Mouse (Mus musculus) liver, embryonic 14 days (tissue): ENCODE results near the gene Smad5. TPM values are rescaled to one million over a fixed set of nuclear protein-coding genes. Genes with fewer than 3 reads are reported as not detected.

Experiments used
- polyA plus RNA-seq: library from polyadenylated mRNA; depleted of rRNA; stranded (reverse); fragments of >200 nt; gene quantifications from 2 replicates; pipeline ENCODE4 v1.2.3, GENCODE M21; 2012; rRNA removed

The Smad5 gene
- 5.2 and 5.7 TPM in 2 replicates for polyA plus RNA-seq

DNA sequence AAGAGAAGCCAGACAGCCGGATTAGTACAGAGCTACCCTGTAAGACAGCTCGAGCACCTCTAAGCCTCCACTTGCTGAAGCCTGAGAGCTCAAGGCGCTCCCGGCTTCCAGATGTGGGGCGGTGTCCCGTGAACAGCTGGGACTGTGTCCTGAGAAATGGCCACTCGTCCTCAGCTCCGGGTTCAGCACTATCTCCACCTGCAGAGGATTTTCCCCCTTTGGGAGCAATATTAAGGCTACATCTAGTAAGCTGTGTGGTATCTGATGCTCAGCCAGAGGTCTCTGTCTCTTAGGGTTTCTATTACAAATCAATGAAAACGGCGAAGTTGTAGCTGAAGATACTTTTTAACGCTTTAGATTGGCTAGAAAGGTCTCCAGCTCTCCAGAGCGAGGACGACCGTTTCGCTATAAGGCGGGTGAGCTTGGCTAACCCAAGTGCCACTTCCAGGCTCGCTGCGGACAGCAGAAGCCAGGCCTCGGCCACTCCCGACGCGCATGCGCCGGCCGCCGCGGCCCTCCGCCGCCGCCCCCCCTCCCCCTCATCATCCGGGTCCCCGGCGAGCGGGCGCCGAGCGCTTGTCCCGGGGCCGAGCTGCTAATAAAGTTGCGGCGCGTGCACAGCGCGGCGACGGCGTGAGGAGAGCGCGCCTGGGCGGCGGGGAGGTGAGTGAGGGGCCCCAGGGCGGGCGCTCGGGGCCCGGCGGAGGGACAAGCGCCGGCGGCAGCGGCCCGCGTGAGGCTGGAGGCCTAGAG lies at the start of gene Smad5:
Gene Smad5 (plus strand): TSS at position 542 of the 753 bp plus-strand sequence.

GRCm38 (mm10) chr13:56753192-56753951 lies 50.6 kb downstream of the Smad5 start, which contains the start of gene Gm45623:
Gm45623 (minus strand) TSS chr13:56753827.

Other genes starting within 250 kb of the Smad5 start
- not detected in 2 replicates for gene Il9, start 220.8 kb upstream of the Smad5 start, polyA plus RNA-seq
- gene Fbxl21, start 180.5 kb upstream of the Smad5 start, polyA plus RNA-seq = 0.27 and 0.35 TPM in 2 replicates
- 31.6 and 35.5 TPM in 2 replicates for gene Lect2, start 154.5 kb upstream of the Smad5 start, polyA plus RNA-seq
- gene Tgfbi, start 93.5 kb upstream of the Smad5 start, polyA plus RNA-seq = 6.0 and 6.2 TPM in 2 replicates
- gene Gm45623, start 50.8 kb downstream of the Smad5 start, polyA plus RNA-seq = not detected in 2 replicates
- not detected in 2 replicates for gene Trpc7, start 193.0 kb downstream of the Smad5 start, polyA plus RNA-seq